Mouse (Mus musculus): ENCODE data around the gene Cabp2. TPM values are rescaled to one million over a fixed set of nuclear protein-coding genes. Genes with fewer than 3 reads are reported as not detected.
"Not testable (repeated sequence)": the region's sequence is repeated elsewhere in the genome, so short reads cannot be mapped to it uniquely, and the experiment has no call there.

Gene Cabp2
- polyA plus RNA-seq, 1 experiment = not detected

- TF ChIP-seq POLR2A (IDR thresholded peaks at IDR 0.05; ENCODE audit: insufficient read depth, low read length) (no peak), EP300 (IDR thresholded peaks at IDR 0.05; ENCODE audit: insufficient read depth, low read depth, low read length) (no peak), CTCF (IDR thresholded peaks at IDR 0.05; ENCODE audit: low read depth, low read length) (no peak)
- Histone ChIP-seq H3K36me3 (ENCODE audit: control insufficient read depth, insufficient read depth, low read length, poor library complexity, severe bottlenecking) (no peaks in the 10 kb centered on the region), H3K4me3 (ENCODE audit: low read depth, low read length) (no peak overlapping the region), H3K27me3 (ENCODE audit: control insufficient read depth, insufficient read depth, low read length, poor library complexity, severe bottlenecking) (no peaks in the 10 kb centered on the region), H3K27ac (ENCODE audit: insufficient read depth, low read length) (no peak overlapping the region), H3K9ac (ENCODE audit: low read depth, poor library complexity, severe bottlenecking) (no peak overlapping the region), H3K9me3 (replicated peaks; ENCODE audit: control insufficient read depth, insufficient read depth, low read length, poor library complexity, severe bottlenecking) (no peaks in the 10 kb centered on the region), H3K4me1 (ENCODE audit: control insufficient read depth, insufficient read depth, low read length) (peaks cover 1% of the 10 kb centered on the region)
Measured at GRCm38 (mm10) chr19:4124432-4124831, 43.1 kb downstream of the Cabp2 start.

GRCm38 (mm10) chr19:4125268-4125667 lies 43.9 kb downstream of the Cabp2 start:
- not testable (repeated sequence) for H3K27ac ChIP-seq (ENCODE audit: insufficient read depth, low read length); H3K9me3 ChIP-seq (replicated peaks; ENCODE audit: control insufficient read depth, insufficient read depth, low read length, poor library complexity, severe bottlenecking)

GRCm38 (mm10) chr19:4125741-4126696 lies 44.6 kb downstream of the Cabp2 start, which contains the start of gene Aip:
Gene Aip, minus strand, starts transcription at chr19:4125858.
- peak within 1 kb of the TSS; percentile 97 for H3K4me3 ChIP-seq (ENCODE audit: low read depth, low read length)
- peak within 1 kb of the TSS; percentile 76 for H3K9ac ChIP-seq (ENCODE audit: low read depth, poor library complexity, severe bottlenecking)
- peaks cover 1% of the 10 kb centered on the region for H3K4me1 ChIP-seq (ENCODE audit: control insufficient read depth, insufficient read depth, low read length)
- no peak within 1 kb of the TSS for H3K27ac ChIP-seq (ENCODE audit: insufficient read depth, low read length)
- no peak for TF ChIP-seq POLR2A (IDR thresholded peaks at IDR 0.05; ENCODE audit: insufficient read depth, low read length)
- TF ChIP-seq CTCF (IDR thresholded peaks at IDR 0.05; ENCODE audit: low read depth, low read length) = peak; percentile 58
- 0 out of 2 replicates have a peak, but pooled peaks have one; percentile 39 for TF ChIP-seq EP300 (IDR thresholded peaks at IDR 0.05; ENCODE audit: insufficient read depth, low read depth, low read length)
- 0 out of 2 replicates have a peak, but pooled peaks cover 1% of the 10 kb centered on the region for H3K36me3 ChIP-seq (ENCODE audit: control insufficient read depth, insufficient read depth, low read length, poor library complexity, severe bottlenecking)
- no peaks in the 10 kb centered on the region for H3K9me3 ChIP-seq (replicated peaks; ENCODE audit: control insufficient read depth, insufficient read depth, low read length, poor library complexity, severe bottlenecking)
- H3K27me3 ChIP-seq (ENCODE audit: control insufficient read depth, insufficient read depth, low read length, poor library complexity, severe bottlenecking) = no peaks in the 10 kb centered on the region

More at GRCm38 (mm10) chr19:4125268-4125667, 43.9 kb downstream of the Cabp2 start:
- not testable (repeated sequence) for H3K36me3 ChIP-seq (ENCODE audit: control insufficient read depth, insufficient read depth, low read length, poor library complexity, severe bottlenecking); H3K27me3 ChIP-seq (ENCODE audit: control insufficient read depth, insufficient read depth, low read length, poor library complexity, severe bottlenecking); H3K4me1 ChIP-seq (ENCODE audit: control insufficient read depth, insufficient read depth, low read length); H3K9ac ChIP-seq (ENCODE audit: low read depth, poor library complexity, severe bottlenecking)
- H3K4me3 ChIP-seq (ENCODE audit: low read depth, low read length) = peak overlapping the region; percentile 50

GRCm38 (mm10) chr19:4126759-4127495 lies 45.5 kb downstream of the Cabp2 start:
- Histone ChIP-seq H3K27me3 (ENCODE audit: control insufficient read depth, insufficient read depth, low read length, poor library complexity, severe bottlenecking) (no peaks in the 10 kb centered on the region), H3K4me1 (ENCODE audit: control insufficient read depth, insufficient read depth, low read length) (peaks cover 1% of the 10 kb centered on the region), H3K9me3 (replicated peaks; ENCODE audit: control insufficient read depth, insufficient read depth, low read length, poor library complexity, severe bottlenecking) (no peaks in the 10 kb centered on the region), H3K27ac (ENCODE audit: insufficient read depth, low read length) (no peak overlapping the region), H3K9ac (ENCODE audit: low read depth, poor library complexity, severe bottlenecking) (peak overlapping the region; percentile 76), H3K4me3 (ENCODE audit: low read depth, low read length) (peak overlapping the region; percentile 97), H3K36me3 (ENCODE audit: control insufficient read depth, insufficient read depth, low read length, poor library complexity, severe bottlenecking) (0 out of 2 replicates have a peak, but pooled peaks cover 3% of the 10 kb centered on the region)
- TF ChIP-seq POLR2A (IDR thresholded peaks at IDR 0.05; ENCODE audit: insufficient read depth, low read length) (no peak), CTCF (IDR thresholded peaks at IDR 0.05; ENCODE audit: low read depth, low read length) (no peak), EP300 (IDR thresholded peaks at IDR 0.05; ENCODE audit: insufficient read depth, low read depth, low read length) (no peak)

- H3K27ac ChIP-seq (ENCODE audit: insufficient read depth, low read length) = no peak overlapping the region
- peaks cover 1% of the 10 kb centered on the region for H3K4me1 ChIP-seq (ENCODE audit: control insufficient read depth, insufficient read depth, low read length)
- H3K9me3 ChIP-seq (replicated peaks; ENCODE audit: control insufficient read depth, insufficient read depth, low read length, poor library complexity, severe bottlenecking) = no peaks in the 10 kb centered on the region
- no peak overlapping the region for H3K4me3 ChIP-seq (ENCODE audit: low read depth, low read length)
- 0 out of 2 replicates have a peak, but pooled peaks cover 6% of the 10 kb centered on the region for H3K36me3 ChIP-seq (ENCODE audit: control insufficient read depth, insufficient read depth, low read length, poor library complexity, severe bottlenecking)
- TF ChIP-seq EP300 (IDR thresholded peaks at IDR 0.05; ENCODE audit: insufficient read depth, low read depth, low read length) = no peak
- no peak for TF ChIP-seq CTCF (IDR thresholded peaks at IDR 0.05; ENCODE audit: low read depth, low read length)
- no peak for TF ChIP-seq POLR2A (IDR thresholded peaks at IDR 0.05; ENCODE audit: insufficient read depth, low read length)
- H3K9ac ChIP-seq (ENCODE audit: low read depth, poor library complexity, severe bottlenecking) = no peak overlapping the region
- no peaks in the 10 kb centered on the region for H3K27me3 ChIP-seq (ENCODE audit: control insufficient read depth, insufficient read depth, low read length, poor library complexity, severe bottlenecking)
Measured at GRCm38 (mm10) chr19:4129462-4129861, 48.1 kb downstream of the Cabp2 start.
